14 mouse cellular contexts compared by ENCODE assay signal in genomic region chr13:29504861-29505568, GRCm38 (mm10).
DNase-seq lines count a peak whose midpoint lies in the region; ATAC-seq and TF ChIP-seq lines count a peak whose summit lies in the region.
"Had no signal": no experiment of that assay in that cellular context is flagged by ENCODE, and none has a peak within 500 bp of the region (broad histone marks: within the 10 kb centered on the region; RNA-seq: fewer than 3 reads in every experiment).

No protein-coding gene starts in this region.

- H3K4me2 ChIP-seq in midbrain, embryonic 14.5 days (ENCODE audit: low read length), result no peak overlapping the region
- H3K4me2 ChIP-seq in stomach, embryonic 16.5 days (ENCODE audit: low read depth, low read length), result no peak overlapping the region
- H3K4me2 ChIP-seq: hindbrain, embryonic 12.5 days; midbrain, embryonic 12.5 days had no signal

- H3K9ac ChIP-seq in midbrain, embryonic 14.5 days (replicated peaks; ENCODE audit: low read length), result no peak overlapping the region
- 0 out of 2 replicates have a peak overlapping the region, but pooled peaks have one; percentile 26 for H3K9ac ChIP-seq in stomach, embryonic 16.5 days (ENCODE audit: low read length)
- H3K9ac ChIP-seq: hindbrain, embryonic 12.5 days; midbrain, embryonic 12.5 days had no signal

- peaks cover 8% of the 10 kb centered on the region for H3K4me1 ChIP-seq in midbrain, embryonic 10.5 days
- 0 out of 2 replicates have a peak, but pooled peaks cover 5% of the 10 kb centered on the region for H3K4me1 ChIP-seq in midbrain, embryonic 14.5 days (ENCODE audit: control insufficient read depth, insufficient read depth, low read length)
- peaks cover 16% of the 10 kb centered on the region for H3K4me1 ChIP-seq in embryonic fibroblast, embryonic 13.5 days (ENCODE audit: control insufficient read depth, insufficient read depth, low read length)
- H3K4me1 ChIP-seq in stomach, embryonic 16.5 days (ENCODE audit: control insufficient read depth, insufficient read depth, low read length), result peaks cover 8% of the 10 kb centered on the region

- H3K27ac ChIP-seq in midbrain, embryonic 10.5 days (replicated peaks), result peak overlapping the region; percentile 64; the same call in 1 of the 2 replicates
- H3K27ac ChIP-seq in midbrain, embryonic 14.5 days (replicated peaks; ENCODE audit: low read depth, low read length), result no peak overlapping the region
- peak overlapping the region; percentile 95 for H3K27ac ChIP-seq in embryonic fibroblast, embryonic 13.5 days (ENCODE audit: insufficient read depth, low read length)
- peak overlapping the region; percentile 58; the same call in 1 of the 2 replicates for H3K27ac ChIP-seq in stomach, embryonic 16.5 days (ENCODE audit: low read length)
- H3K27ac ChIP-seq: hindbrain, embryonic 12.5 days; midbrain, embryonic 12.5 days had no signal

- H3K4me3 ChIP-seq in midbrain, embryonic 10.5 days, result no peak overlapping the region
- H3K4me3 ChIP-seq in midbrain, embryonic 14.5 days (replicated peaks; ENCODE audit: low read depth, low read length), result no peak overlapping the region
- H3K4me3 ChIP-seq in embryonic fibroblast, embryonic 13.5 days (ENCODE audit: insufficient read depth, low read length), result no peak overlapping the region
- H3K4me3 ChIP-seq in stomach, embryonic 16.5 days (replicated peaks; ENCODE audit: low read length), result no peak overlapping the region
- H3K4me3 ChIP-seq: hindbrain, embryonic 12.5 days; midbrain, embryonic 12.5 days had no signal

- H3K36me3 ChIP-seq in midbrain, embryonic 10.5 days, result no peaks in the 10 kb centered on the region
- H3K36me3 ChIP-seq in midbrain, embryonic 14.5 days (ENCODE audit: control insufficient read depth, insufficient read depth, low read length), result no peaks in the 10 kb centered on the region
- H3K36me3 ChIP-seq in stomach, embryonic 16.5 days (ENCODE audit: control insufficient read depth, insufficient read depth, low read length), result no peaks in the 10 kb centered on the region
- H3K36me3 ChIP-seq: hindbrain, embryonic 12.5 days; midbrain, embryonic 12.5 days had no signal

- WGBS in midbrain, embryonic 10.5 days, result 74% methylated on average over 4 of the region's 4 CpGs
- 47% methylated on average over 4 of the region's 4 CpGs for WGBS in midbrain, embryonic 14.5 days
- 48% methylated on average over 4 of the region's 4 CpGs for WGBS in stomach, embryonic 16.5 days

- H3K9me3 ChIP-seq in midbrain, embryonic 10.5 days (replicated peaks), result no peaks in the 10 kb centered on the region
- no peaks in the 10 kb centered on the region for H3K9me3 ChIP-seq in midbrain, embryonic 14.5 days (ENCODE audit: control insufficient read depth, low read length)
- no peaks in the 10 kb centered on the region for H3K9me3 ChIP-seq in stomach, embryonic 16.5 days (replicated peaks; ENCODE audit: control insufficient read depth, low read length)
- H3K9me3 ChIP-seq: hindbrain, embryonic 12.5 days; midbrain, embryonic 12.5 days had no signal

- ATAC-seq in midbrain, embryonic 14.5 days (ENCODE audit: low FRiP score, low TSS enrichment), result no peak
- peak; percentile 91 for ATAC-seq in stomach, embryonic 16.5 days (ENCODE audit: insufficient read depth, low FRiP score)

- TF ChIP-seq CTCF in embryonic fibroblast, embryonic 13.5 days (IDR thresholded peaks at IDR 0.05; ENCODE audit: borderline replicate concordance, insufficient read depth, low read length), result no peak

- intact Hi-C loops in heart, postnatal 36 days (cut with DNase I), result loop anchor here (5.0 kb wide), 1 partner anchor 548 kb away; no protein-coding TSS in a partner anchor
- intact Hi-C loops in heart, postnatal 14 days (cut with DNase I), result no loop called here

- DNase-seq in heart, adult 11 months, result peak; percentile 89
- DNase-seq in heart, postnatal 36 days, result no peak
- no peak for DNase-seq in midbrain, embryonic 10.5 days (ENCODE audit: low spot score)
- no peak for DNase-seq in midbrain, embryonic 14.5 days
- DNase-seq in heart, postnatal 14 days, result no peak
- DNase-seq in cerebellum, postnatal 4 days (ENCODE audit: low spot score in 2 of 2), result no peak
- DNase-seq: cerebellum, adult 8-10 months; gastrocnemius, postnatal 25 days; liver had no signal

- no peaks in the 10 kb centered on the region for H3K27me3 ChIP-seq in midbrain, embryonic 10.5 days (ENCODE audit: low read depth, poor library complexity, severe bottlenecking)
- H3K27me3 ChIP-seq in midbrain, embryonic 14.5 days (ENCODE audit: control insufficient read depth, insufficient read depth, low read length), result no peaks in the 10 kb centered on the region
- H3K27me3 ChIP-seq in stomach, embryonic 16.5 days (ENCODE audit: control insufficient read depth, insufficient read depth, low read length), result no peaks in the 10 kb centered on the region
- H3K27me3 ChIP-seq: CH12.LX; hindbrain, embryonic 12.5 days; midbrain, embryonic 12.5 days had no signal

- no peak for TF ChIP-seq POLR2A in embryonic fibroblast, embryonic 13.5 days (IDR thresholded peaks at IDR 0.05; ENCODE audit: low read depth, low read length)
